Mouse (Mus musculus) heart, postnatal 0 days (tissue): ENCODE data around the gene Neurod2. TPM values are rescaled to one million over a fixed set of nuclear protein-coding genes. Genes with fewer than 3 reads are reported as not detected.

Source experiments
- ATAC-seq: fragments of 200-750 bp; cut with Nextera tagmentation; 2 replicates; pipeline ENCODE4 v1.8.0; 2017; ENCODE audit warnings: low read depth, moderate number of reproducible peaks, moderate library complexity; ENCODE audit not compliant: insufficient read depth
- DNase-seq: peaks from one replicate; pipeline ENCODE4 v3.0.0-alpha.2; 2016; ENCODE audit warnings: low spot score
- H3K27ac ChIP-seq: fragments of 300-500 bp; sonication (generic); 2 replicates; pipeline ENCODE4 v1.5.1; 2014; ENCODE audit warnings: low read depth, mild to moderate bottlenecking
- H3K27me3 ChIP-seq: fragments of 300-500 bp; sonication (generic); 2 replicates; pipeline ENCODE4 v1.6.1; 2014; ENCODE audit warnings: low read length, mixed read lengths; ENCODE audit not compliant: control insufficient read depth, insufficient read depth
- H3K36me3 ChIP-seq: fragments of 300-500 bp; sonication (generic); replicated peaks from 2 replicates; pipeline ENCODE4 v1.6.1; 2014; ENCODE audit warnings: low read length, mixed read lengths; ENCODE audit not compliant: control insufficient read depth, insufficient read depth
- H3K4me1 ChIP-seq: fragments of 300-500 bp; sonication (generic); 2 replicates; pipeline ENCODE4 v1.6.1; 2014; ENCODE audit warnings: antibody characterized with exemption; ENCODE audit not compliant: control insufficient read depth, insufficient read depth
- H3K4me2 ChIP-seq: fragments of 300-500 bp; sonication (generic); 2 replicates; pipeline ENCODE4 v1.6.1; 2014; ENCODE audit warnings: low read depth, mild to moderate bottlenecking, low read length, moderate library complexity
- H3K4me3 ChIP-seq: fragments of 300-500 bp; sonication (generic); 2 replicates; pipeline ENCODE4 v1.5.1; 2014; ENCODE audit warnings: low read depth, low read length
- H3K9ac ChIP-seq: fragments of 300-500 bp; sonication (generic); replicated peaks from 2 replicates; pipeline ENCODE4 v1.6.1; 2014; ENCODE audit warnings: low read depth, low read length, mixed read lengths
- H3K9me3 ChIP-seq: fragments of 300-500 bp; sonication (generic); replicated peaks from 2 replicates; pipeline ENCODE4 v1.6.1; 2016; ENCODE audit warnings: low read length; ENCODE audit not compliant: control insufficient read depth
- CTCF ChIP-seq: IDR thresholded peaks from 2 replicates; pipeline ENCODE4 v1.5.1; 2016; ENCODE audit warnings: antibody characterized with exemption, control low read depth, low read depth
- EP300 ChIP-seq: IDR thresholded peaks from 2 replicates; pipeline ENCODE4 v1.6.1; 2016; ENCODE audit warnings: antibody characterized with exemption, low read depth
- WGBS: fragments of 180-500 bp; shearing (Covaris S2); extraction: QIAGEN DNeasy Blood & Tissue Kit; methylation state at CpG from one replicate; pipeline ENCODE4 v1.1.7; 2014; 5-methylcytosine and 5-hydroxymethylcytosine counted together
- polyA plus RNA-seq: library from polyadenylated mRNA; unstranded; fragments of >200 nt; fragmentation: Nextera tagmentation; extraction: Ambion mirVana; gene quantifications from 2 replicates; pipeline ENCODE4 v1.2.1, GENCODE M21; 2015
- total RNA-seq: library from RNA; depleted of rRNA; stranded (reverse); fragments of >200 nt; gene quantifications from 2 replicates; pipeline ENCODE4 v1.2.3, GENCODE M21; 2014; ENCODE audit warnings: low replicate concordance

Neurod2 gene
- total and polyA plus RNA-seq, 2 experiments from 2014 or later, result not detected

GRCm38 (mm10) chr11:98327136-98328030 is 2.1 kb downstream of the Neurod2 start:
- Histone ChIP-seq H3K27me3 (peaks cover 99% of the 10 kb centered on the region), H3K4me3 (peak overlapping the region; percentile 33), H3K4me2 (peak overlapping the region; percentile 47), H3K9me3 (no peaks in the 10 kb centered on the region), H3K36me3 (no peaks in the 10 kb centered on the region), H3K27ac (no peak overlapping the region), H3K4me1 (peaks cover 16% of the 10 kb centered on the region), H3K9ac (no peak overlapping the region)
- WGBS, result 1% methylated on average over 92 of the region's 97 CpGs
- no peak for TF ChIP-seq EP300
- no peak for TF ChIP-seq CTCF
- ATAC-seq (peak; percentile 7; the same call in 1 of the 2 replicates), DNase-seq (no peak)

DNA sequence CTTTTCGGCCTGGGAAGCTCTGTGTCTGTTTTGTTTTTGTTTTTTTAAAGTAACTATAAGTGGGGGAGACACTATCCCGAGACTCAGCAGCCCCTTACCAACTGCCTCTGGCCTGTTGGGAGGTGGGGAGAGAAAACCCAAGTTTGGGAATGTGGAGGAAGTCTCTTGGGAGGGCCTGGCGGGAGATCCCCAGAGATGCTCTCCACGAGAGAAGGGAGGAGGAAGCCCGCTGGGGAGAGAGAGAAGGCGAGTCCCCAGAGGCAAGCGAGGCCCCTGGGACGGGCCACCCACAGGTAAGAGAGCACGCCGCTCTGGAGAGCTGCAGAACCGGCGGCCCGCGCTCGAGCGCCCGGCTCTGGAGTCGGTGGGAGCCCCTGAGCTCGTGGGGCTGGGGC is 2.7 kb downstream of the Neurod2 start:
- peak overlapping the region; percentile 47; the same call in 1 of the 2 replicates for H3K4me2 ChIP-seq
- H3K27ac ChIP-seq, result no peak overlapping the region
- peak overlapping the region; percentile 33 for H3K4me3 ChIP-seq
- no peaks in the 10 kb centered on the region for H3K36me3 ChIP-seq
- peaks cover 99% of the 10 kb centered on the region for H3K27me3 ChIP-seq
- WGBS, result under 1% methylated on average over 19 of the region's 19 CpGs
- H3K9ac ChIP-seq, result no peak overlapping the region
- TF ChIP-seq EP300 (no peak), CTCF (no peak)
- ATAC-seq (no peak), DNase-seq (no peak)
- no peaks in the 10 kb centered on the region for H3K9me3 ChIP-seq
- H3K4me1 ChIP-seq, result peaks cover 16% of the 10 kb centered on the region

DNA sequence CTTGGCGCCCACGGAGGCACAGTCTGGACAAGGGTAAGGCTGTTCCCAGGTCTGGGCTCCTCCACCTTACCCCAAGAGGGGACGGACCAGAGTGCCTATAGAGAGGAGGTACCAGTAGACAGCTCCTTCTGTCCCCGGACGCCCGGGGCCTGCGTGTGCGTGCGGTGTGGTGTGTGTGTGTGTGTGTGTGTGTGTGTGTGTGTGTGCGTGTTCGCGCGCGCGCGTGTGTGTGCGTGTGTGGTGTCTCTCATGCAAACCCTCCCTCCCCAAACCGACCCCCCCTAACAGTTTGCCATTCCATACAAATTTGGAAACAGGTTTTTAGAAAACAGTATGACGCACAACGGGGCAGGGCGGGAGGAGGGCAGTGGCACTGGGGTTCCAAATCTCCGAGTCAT is 3.6 kb downstream of the Neurod2 start:
- ATAC-seq (no peak), DNase-seq (no peak)
- H3K4me2 ChIP-seq, result no peak overlapping the region
- no peak overlapping the region for H3K9ac ChIP-seq
- 3% methylated on average over 22 of the region's 22 CpGs for WGBS
- H3K27ac ChIP-seq, result no peak overlapping the region
- no peaks in the 10 kb centered on the region for H3K36me3 ChIP-seq
- no peak overlapping the region for H3K4me3 ChIP-seq
- peaks cover 16% of the 10 kb centered on the region for H3K4me1 ChIP-seq
- no peak for TF ChIP-seq CTCF
- no peak for TF ChIP-seq EP300
- peaks cover 100% of the 10 kb centered on the region for H3K27me3 ChIP-seq
- no peaks in the 10 kb centered on the region for H3K9me3 ChIP-seq

GRCm38 (mm10) chr11:98325191-98325820 is 4.1 kb downstream of the Neurod2 start:
- Histone ChIP-seq H3K4me1 (peaks cover 16% of the 10 kb centered on the region), H3K27me3 (peaks cover 100% of the 10 kb centered on the region), H3K36me3 (no peaks in the 10 kb centered on the region), H3K9me3 (no peaks in the 10 kb centered on the region), H3K27ac (no peak overlapping the region), H3K4me3 (no peak overlapping the region), H3K9ac (no peak overlapping the region), H3K4me2 (no peak overlapping the region)
- WGBS, result 7% methylated on average over 14 of the region's 14 CpGs
- no peak for DNase-seq
- TF ChIP-seq CTCF (no peak), EP300 (no peak)
- ATAC-seq, result no peak

GRCm38 (mm10) chr11:98323933-98324332 is 5.5 kb downstream of the Neurod2 start:
- TF ChIP-seq EP300 (no peak), CTCF (no peak)
- DNase-seq, result no peak
- Histone ChIP-seq H3K36me3 (no peaks in the 10 kb centered on the region), H3K9ac (no peak overlapping the region), H3K27ac (no peak overlapping the region), H3K4me3 (no peak overlapping the region), H3K4me1 (peaks cover 16% of the 10 kb centered on the region), H3K27me3 (peaks cover 100% of the 10 kb centered on the region), H3K9me3 (no peaks in the 10 kb centered on the region), H3K4me2 (no peak overlapping the region)
- 2% methylated on average over 9 of the region's 9 CpGs for WGBS
- ATAC-seq, result no peak
